Mouse (Mus musculus) forebrain, embryonic 12.5 days (tissue): Measurements from ENCODE around the gene Rac2. TPM values are rescaled to one million over a fixed set of nuclear protein-coding genes. Genes with fewer than 3 reads are reported as not detected.
A peak's percentile ranks its signal among the peaks of the same experiment; 100 is the strongest.

Experiments
- ATAC-seq: fragments of 200-750 bp; cut with Nextera tagmentation; 2 replicates; pipeline ENCODE4 v1.8.0; 2017; ENCODE audit warnings: moderate TSS enrichment; ENCODE audit not compliant: low FRiP score
- H3K27ac ChIP-seq: fragments of 300-500 bp; sonication (generic); 2 replicates; pipeline ENCODE4 v1.5.1; 2016; ENCODE audit warnings: mild to moderate bottlenecking
- H3K27me3 ChIP-seq: fragments of 300-500 bp; sonication (generic); 2 replicates; pipeline ENCODE4 v1.6.1; 2016; ENCODE audit warnings: mild to moderate bottlenecking
- H3K36me3 ChIP-seq: fragments of 300-500 bp; sonication (generic); replicated peaks from 2 replicates; pipeline ENCODE4 v1.6.1; 2016; ENCODE audit warnings: mild to moderate bottlenecking
- H3K4me1 ChIP-seq: fragments of 300-500 bp; sonication (generic); 2 replicates; pipeline ENCODE4 v1.6.1; 2016
- H3K4me2 ChIP-seq: fragments of 300-500 bp; sonication (generic); 2 replicates; pipeline ENCODE4 v1.6.1; 2016; ENCODE audit warnings: mild to moderate bottlenecking, moderate library complexity
- H3K4me3 ChIP-seq: fragments of 300-500 bp; sonication (generic); replicated peaks from 2 replicates; pipeline ENCODE4 v1.5.1; 2016; ENCODE audit warnings: mild to moderate bottlenecking
- H3K9ac ChIP-seq: fragments of 300-500 bp; sonication (generic); 2 replicates; pipeline ENCODE4 v1.6.1; 2016; ENCODE audit warnings: mild to moderate bottlenecking
- H3K9me3 ChIP-seq: fragments of 300-500 bp; sonication (generic); 2 replicates; pipeline ENCODE4 v1.6.1; 2016
- WGBS: fragments of 180-500 bp; shearing (Covaris S2); methylation state at CpG from one replicate; pipeline ENCODE4 v1.1.7; 2016; 5-methylcytosine and 5-hydroxymethylcytosine counted together
- polyA plus RNA-seq: library from polyadenylated mRNA; unstranded; fragments of >200 nt; fragmentation: Nextera tagmentation; extraction: Ambion mirVana; gene quantifications from 2 replicates; pipeline ENCODE4 v1.2.1, GENCODE M21; 2016

Rac2 gene
- polyA plus RNA-seq, 1 experiment from 2014 or later, result 4.6 TPM

DNA sequence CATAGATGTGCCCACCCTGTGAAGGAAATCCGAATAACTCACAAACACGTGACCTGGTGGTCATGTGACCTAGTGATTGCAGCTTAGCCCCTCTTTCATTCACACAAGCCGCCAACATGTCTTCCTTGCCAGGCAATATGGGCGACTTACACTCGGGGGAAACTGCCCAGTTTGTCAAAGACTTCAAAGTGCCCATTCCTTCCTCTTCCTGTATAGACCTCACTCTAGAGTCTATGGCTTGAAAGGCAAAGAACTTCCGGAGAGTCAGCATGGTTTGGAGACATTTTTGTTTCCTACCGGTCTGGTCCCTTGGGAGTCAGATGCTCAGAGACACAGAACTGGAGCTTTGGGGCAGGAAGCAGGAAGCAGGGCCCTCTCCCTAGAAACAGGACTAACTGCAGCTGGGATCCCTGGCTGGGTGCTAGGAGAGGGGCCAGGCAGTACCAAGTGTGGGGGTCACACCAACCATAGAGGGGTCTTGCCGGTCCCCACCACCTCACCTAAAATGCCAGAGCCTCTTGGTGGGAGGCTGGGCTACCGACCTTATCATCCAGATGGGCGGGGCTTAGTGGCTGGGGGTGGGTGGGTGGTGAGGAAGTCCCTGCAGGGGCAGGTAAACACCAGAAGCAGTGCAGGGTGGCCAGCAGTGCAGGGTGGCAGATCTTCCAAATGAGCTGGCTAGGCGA, 43.7 kb downstream of the Rac2 start:
- peak overlapping the region; percentile 53 for H3K4me2 ChIP-seq
- no peak for ATAC-seq
- 0 out of 2 replicates have a peak overlapping the region, but pooled peaks have one; percentile 38 for H3K27ac ChIP-seq
- H3K4me1 ChIP-seq, result peaks cover 27% of the 10 kb centered on the region
- peaks cover 17% of the 10 kb centered on the region for H3K27me3 ChIP-seq
- 51% methylated on average over 11 of the region's 11 CpGs for WGBS
- peak overlapping the region; percentile 29 for H3K4me3 ChIP-seq
- H3K9me3 ChIP-seq, result no peaks in the 10 kb centered on the region
- H3K9ac ChIP-seq, result peak overlapping the region; percentile 61; the same call in 1 of the 2 replicates
- no peaks in the 10 kb centered on the region for H3K36me3 ChIP-seq

DNA sequence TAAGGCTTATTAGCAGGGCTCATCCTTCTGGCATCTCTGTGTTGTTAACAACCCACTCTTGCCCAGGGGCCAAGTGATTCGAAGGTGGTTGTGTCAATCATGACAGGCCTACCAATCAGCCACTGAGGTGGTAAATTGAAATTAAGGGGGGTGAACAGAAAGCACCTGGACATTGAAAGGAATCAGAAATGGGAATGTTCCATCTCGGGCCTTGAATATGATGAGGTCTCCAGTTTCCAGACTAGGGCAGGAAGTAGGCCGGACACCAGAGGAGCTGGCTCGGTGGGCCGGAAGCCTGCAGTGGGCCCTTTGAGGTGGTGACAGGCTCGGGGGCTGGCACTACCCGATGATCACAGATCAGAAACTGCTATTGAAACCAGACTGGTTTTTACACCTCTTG, 44.6 kb downstream of the Rac2 start:
- H3K4me1 ChIP-seq, result peaks cover 27% of the 10 kb centered on the region
- no peak overlapping the region for H3K9ac ChIP-seq
- 85% methylated on average over 7 of the region's 7 CpGs for WGBS
- H3K4me2 ChIP-seq, result no peak overlapping the region
- H3K36me3 ChIP-seq, result no peaks in the 10 kb centered on the region
- no peaks in the 10 kb centered on the region for H3K9me3 ChIP-seq
- no peak for ATAC-seq
- H3K27ac ChIP-seq, result no peak overlapping the region
- peaks cover 17% of the 10 kb centered on the region for H3K27me3 ChIP-seq
- no peak overlapping the region for H3K4me3 ChIP-seq

DNA sequence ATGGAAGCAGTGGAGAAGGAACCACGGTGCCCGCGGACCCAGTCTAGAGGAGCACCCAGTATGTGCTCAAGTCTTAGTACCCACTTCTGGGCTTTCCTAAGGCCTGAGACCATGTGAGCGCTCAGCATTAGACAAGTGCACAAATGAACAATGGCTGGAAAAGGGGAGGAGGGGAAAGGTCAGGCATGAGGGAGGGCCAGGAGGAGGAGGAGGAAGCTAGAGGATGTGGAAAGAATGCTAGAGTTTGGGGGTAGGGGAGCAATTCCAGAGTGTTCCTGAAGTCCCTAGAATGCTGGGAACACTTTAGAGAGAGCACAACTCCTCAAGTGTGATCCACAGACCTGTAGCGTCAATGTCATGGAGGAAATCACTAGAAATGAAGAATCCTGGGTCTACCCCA, 48.4 kb downstream of the Rac2 start:
- no peak for ATAC-seq
- Histone ChIP-seq H3K9ac (no peak overlapping the region), H3K36me3 (no peaks in the 10 kb centered on the region), H3K4me1 (peaks cover 6% of the 10 kb centered on the region), H3K27ac (no peak overlapping the region), H3K4me3 (no peak overlapping the region), H3K27me3 (no peaks in the 10 kb centered on the region), H3K9me3 (no peaks in the 10 kb centered on the region), H3K4me2 (no peak overlapping the region)
- 80% methylated on average over 5 of the region's 5 CpGs for WGBS

DNA sequence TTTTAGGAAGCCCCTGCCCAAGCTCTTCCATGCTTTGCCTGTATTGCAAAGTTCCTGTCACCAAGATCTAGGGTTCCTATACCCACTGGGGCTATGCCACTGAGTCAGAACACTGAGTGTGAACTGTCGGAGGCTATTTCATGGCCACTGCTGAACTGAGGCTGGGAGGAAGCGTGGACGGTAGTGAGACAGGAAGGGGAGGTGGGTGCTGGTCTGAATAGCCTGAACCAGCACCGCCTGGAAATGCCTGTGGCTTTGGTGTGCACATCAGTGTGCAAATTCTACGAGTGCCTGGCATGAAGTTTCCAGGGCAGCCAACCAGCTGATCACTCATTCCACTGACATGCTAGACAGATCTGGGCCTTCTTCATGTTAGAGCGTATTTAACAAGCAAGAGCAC, 50.7 kb downstream of the Rac2 start:
- no peaks in the 10 kb centered on the region for H3K36me3 ChIP-seq
- 84% methylated on average over 6 of the region's 6 CpGs for WGBS
- no peak overlapping the region for H3K4me2 ChIP-seq
- no peaks in the 10 kb centered on the region for H3K9me3 ChIP-seq
- no peaks in the 10 kb centered on the region for H3K27me3 ChIP-seq
- no peaks in the 10 kb centered on the region for H3K4me1 ChIP-seq
- ATAC-seq, result no peak
- no peak overlapping the region for H3K4me3 ChIP-seq
- H3K27ac ChIP-seq, result no peak overlapping the region
- no peak overlapping the region for H3K9ac ChIP-seq

DNA sequence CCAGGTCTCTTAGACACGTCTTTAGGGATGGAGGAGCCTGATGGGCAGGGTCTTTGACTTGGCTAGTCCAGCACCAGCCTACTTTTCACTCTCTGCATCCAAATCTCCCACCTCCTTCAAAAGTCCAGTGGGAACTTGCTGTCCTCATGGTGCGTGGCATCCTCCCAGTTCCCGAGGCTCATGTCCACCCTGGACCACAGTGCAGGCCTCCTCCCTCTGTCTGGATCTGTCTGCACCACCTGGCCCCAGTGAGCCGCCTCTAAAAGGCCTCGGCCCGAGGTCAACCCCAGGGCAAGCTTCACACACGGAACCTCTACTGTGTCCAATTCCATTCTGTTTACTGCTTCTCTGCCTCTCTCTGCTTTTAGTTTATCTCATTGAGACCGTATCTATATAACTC, 51.3 kb downstream of the Rac2 start:
- Histone ChIP-seq H3K4me1 (no peaks in the 10 kb centered on the region), H3K4me3 (no peak overlapping the region), H3K27me3 (no peaks in the 10 kb centered on the region), H3K27ac (no peak overlapping the region), H3K4me2 (no peak overlapping the region), H3K9ac (no peak overlapping the region), H3K9me3 (no peaks in the 10 kb centered on the region), H3K36me3 (no peaks in the 10 kb centered on the region)
- WGBS, result 75% methylated on average over 8 of the region's 8 CpGs
- no peak for ATAC-seq

DNA sequence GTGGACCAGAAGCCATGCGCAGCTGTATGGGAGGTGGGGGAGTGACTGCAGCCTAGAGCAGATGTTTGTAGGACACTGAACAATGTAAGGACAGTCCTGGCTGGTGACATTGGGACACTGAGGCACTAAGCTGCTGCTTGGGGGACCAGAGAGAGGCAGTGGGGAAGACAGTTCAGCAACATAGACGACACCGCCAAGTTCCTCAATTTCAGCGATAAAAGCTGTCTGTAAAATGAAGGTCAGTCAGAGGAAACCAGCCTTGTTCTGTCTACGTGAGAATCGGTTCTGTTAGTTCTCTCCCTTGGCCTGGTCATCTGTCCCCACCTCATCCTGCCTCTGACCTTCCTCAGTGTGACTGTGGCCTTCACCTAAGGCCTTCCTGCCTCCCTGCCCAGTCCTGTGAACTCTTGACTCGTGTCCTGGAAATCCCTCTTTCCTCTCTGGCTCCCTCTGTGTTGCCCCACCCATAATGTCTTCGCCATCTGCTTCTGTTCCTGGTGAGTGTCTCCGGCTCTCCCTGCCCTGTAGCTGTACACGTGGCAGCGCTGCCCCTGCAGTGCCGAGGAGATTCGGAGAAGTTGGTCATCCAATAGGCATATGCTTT, 52.4 kb downstream of the Rac2 start:
- WGBS, result 76% methylated on average over 13 of the region's 13 CpGs
- no peak for ATAC-seq
- Histone ChIP-seq H3K9ac (no peak overlapping the region), H3K9me3 (no peaks in the 10 kb centered on the region), H3K36me3 (no peaks in the 10 kb centered on the region), H3K27ac (no peak overlapping the region), H3K4me3 (no peak overlapping the region), H3K4me2 (no peak overlapping the region), H3K27me3 (no peaks in the 10 kb centered on the region), H3K4me1 (no peaks in the 10 kb centered on the region)

DNA sequence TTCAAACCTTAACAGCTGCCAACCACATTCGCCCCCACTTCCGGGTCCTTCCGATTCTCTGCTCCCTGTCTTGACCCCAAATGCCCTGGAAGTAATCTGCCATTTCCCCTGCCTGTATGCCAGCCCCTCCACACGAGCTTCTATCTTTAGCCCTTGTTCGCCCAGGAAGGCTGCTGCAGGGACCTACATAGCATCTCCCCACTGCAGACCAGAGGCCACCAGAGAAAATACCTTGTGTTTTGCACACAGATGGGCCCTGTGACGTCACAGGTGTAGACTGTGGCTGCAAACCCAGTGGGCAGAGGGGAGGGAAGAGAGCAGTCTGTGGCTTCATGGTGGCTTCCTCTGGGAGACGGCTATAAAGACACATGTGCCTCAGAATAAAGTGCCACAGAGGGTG, 54.4 kb downstream of the Rac2 start:
- no peak overlapping the region for H3K27ac ChIP-seq
- no peaks in the 10 kb centered on the region for H3K9me3 ChIP-seq
- WGBS, result 69% methylated on average over 7 of the region's 7 CpGs
- no peak overlapping the region for H3K4me2 ChIP-seq
- H3K36me3 ChIP-seq, result no peaks in the 10 kb centered on the region
- no peaks in the 10 kb centered on the region for H3K27me3 ChIP-seq
- H3K4me3 ChIP-seq, result no peak overlapping the region
- H3K4me1 ChIP-seq, result no peaks in the 10 kb centered on the region
- ATAC-seq, result no peak
- H3K9ac ChIP-seq, result no peak overlapping the region

DNA sequence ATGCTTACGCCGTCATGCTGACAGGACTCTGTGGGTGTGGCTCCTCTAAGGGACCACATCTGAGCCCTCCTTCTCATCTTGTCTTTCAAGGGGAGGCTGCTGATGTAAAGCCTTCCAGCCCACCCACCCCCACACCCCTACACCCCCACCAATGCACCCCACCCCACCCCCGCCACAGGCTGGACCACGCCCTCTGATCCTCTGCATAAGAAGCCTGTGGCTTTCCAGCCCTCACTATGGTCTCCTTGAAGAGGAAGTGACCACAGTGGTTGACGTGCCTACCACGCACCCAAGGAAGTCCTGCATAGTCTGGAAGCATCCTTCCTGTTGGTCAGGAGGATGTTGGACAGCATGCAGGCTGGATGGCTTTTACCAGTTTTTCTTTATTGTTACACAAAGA, 56.8 kb downstream of the Rac2 start:
- Histone ChIP-seq H3K27me3 (no peaks in the 10 kb centered on the region), H3K27ac (no peak overlapping the region), H3K9ac (no peak overlapping the region), H3K9me3 (no peaks in the 10 kb centered on the region), H3K4me3 (no peak overlapping the region), H3K36me3 (no peaks in the 10 kb centered on the region), H3K4me2 (no peak overlapping the region), H3K4me1 (no peaks in the 10 kb centered on the region)
- ATAC-seq, result no peak
- WGBS, result 77% methylated on average over 6 of the region's 6 CpGs

DNA sequence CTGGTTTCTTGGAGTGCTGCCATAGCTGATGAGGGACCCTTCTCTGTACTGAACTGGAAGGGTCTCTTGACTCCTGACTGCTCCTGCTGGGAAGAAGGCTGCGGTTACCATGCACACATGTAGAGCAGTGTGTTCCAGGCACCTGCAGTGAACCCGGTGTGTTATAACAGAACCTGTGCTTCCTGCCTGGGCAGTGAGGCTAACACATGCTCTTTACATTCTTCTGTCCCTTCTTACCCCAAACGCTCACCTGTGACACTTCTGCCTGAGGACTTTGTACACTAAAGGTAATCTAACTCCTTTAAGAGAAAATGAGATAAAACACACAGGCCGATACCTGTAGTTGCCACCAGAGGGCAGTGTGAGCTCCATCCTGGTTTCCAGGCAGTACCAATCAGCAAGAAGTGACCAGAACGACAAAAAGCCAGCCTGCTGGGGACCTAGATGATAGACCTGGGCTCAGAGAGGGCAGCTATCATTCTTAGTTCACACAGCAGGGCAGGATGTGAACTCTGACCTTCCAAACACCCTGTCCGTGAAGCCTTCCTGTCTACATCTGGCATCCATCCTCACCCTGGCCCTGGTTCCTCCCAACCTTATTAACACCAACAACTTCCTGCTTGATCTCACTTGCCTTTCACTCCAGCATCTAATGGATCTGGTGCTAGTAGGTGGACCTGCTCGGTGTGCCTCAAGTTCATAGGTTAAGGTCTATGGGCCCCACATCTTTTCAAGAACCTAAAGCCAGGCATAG, 58.0 kb downstream of the Rac2 start:
- ATAC-seq, result peak; percentile 55; the same call in 1 of the 2 replicates
- H3K4me2 ChIP-seq, result no peak overlapping the region
- H3K4me3 ChIP-seq, result no peak overlapping the region
- H3K4me1 ChIP-seq, result peaks cover 7% of the 10 kb centered on the region
- no peaks in the 10 kb centered on the region for H3K27me3 ChIP-seq
- no peak overlapping the region for H3K27ac ChIP-seq
- no peak overlapping the region for H3K9ac ChIP-seq
- 32% methylated on average over 7 of the region's 7 CpGs for WGBS
- no peaks in the 10 kb centered on the region for H3K9me3 ChIP-seq
- no peaks in the 10 kb centered on the region for H3K36me3 ChIP-seq

DNA sequence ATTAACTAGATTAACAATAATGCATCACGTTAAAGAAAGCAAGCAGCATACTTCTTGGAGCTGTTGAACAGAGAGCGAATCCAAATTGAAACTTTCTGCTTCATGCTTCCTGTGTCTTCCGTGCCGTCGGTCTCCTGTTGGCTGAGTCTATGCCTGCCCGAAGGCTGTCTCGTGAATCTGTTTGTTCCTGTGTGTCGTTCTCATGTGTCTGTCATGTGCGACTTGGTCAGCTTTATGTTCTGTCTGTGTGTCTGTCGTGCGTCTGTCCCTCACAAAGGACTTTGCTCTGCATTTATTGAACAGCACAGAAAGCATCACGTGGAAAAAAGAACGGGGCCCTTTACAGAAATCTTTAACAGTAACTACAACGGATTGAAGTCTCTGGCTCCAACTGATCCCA, 59.6 kb downstream of the Rac2 start:
- peaks cover 7% of the 10 kb centered on the region for H3K4me1 ChIP-seq
- WGBS, result 88% methylated on average over 14 of the region's 14 CpGs
- no peak overlapping the region for H3K27ac ChIP-seq
- H3K9ac ChIP-seq, result no peak overlapping the region
- H3K4me3 ChIP-seq, result no peak overlapping the region
- H3K4me2 ChIP-seq, result no peak overlapping the region
- no peaks in the 10 kb centered on the region for H3K27me3 ChIP-seq
- no peaks in the 10 kb centered on the region for H3K36me3 ChIP-seq
- no peak for ATAC-seq
- H3K9me3 ChIP-seq, result no peaks in the 10 kb centered on the region

DNA sequence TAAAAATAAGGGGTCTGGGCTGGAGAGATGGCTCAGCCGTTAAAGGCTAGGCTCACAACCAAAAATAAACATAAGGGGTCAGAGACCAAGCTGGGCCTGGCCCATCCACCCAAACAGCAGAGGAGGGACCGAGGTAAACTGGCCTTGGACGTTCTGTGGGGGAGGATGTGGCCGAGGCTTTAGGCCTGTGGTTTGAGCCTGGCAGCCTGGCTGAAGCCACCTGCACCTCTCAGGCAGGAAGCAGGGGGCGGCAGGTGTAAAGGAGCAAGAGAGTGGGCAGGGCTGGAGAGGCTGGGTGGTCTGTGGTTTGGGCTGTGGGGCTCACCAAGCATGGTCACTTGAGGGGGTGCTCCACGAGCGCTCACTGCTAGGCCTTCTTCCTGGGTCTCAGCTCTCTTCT, 60.6 kb downstream of the Rac2 start:
- H3K36me3 ChIP-seq, result no peaks in the 10 kb centered on the region
- H3K27ac ChIP-seq, result no peak overlapping the region
- no peak overlapping the region for H3K9ac ChIP-seq
- peaks cover 7% of the 10 kb centered on the region for H3K4me1 ChIP-seq
- no peaks in the 10 kb centered on the region for H3K27me3 ChIP-seq
- no peak for ATAC-seq
- no peak overlapping the region for H3K4me3 ChIP-seq
- WGBS, result 88% methylated on average over 7 of the region's 7 CpGs
- H3K4me2 ChIP-seq, result no peak overlapping the region
- no peaks in the 10 kb centered on the region for H3K9me3 ChIP-seq

DNA sequence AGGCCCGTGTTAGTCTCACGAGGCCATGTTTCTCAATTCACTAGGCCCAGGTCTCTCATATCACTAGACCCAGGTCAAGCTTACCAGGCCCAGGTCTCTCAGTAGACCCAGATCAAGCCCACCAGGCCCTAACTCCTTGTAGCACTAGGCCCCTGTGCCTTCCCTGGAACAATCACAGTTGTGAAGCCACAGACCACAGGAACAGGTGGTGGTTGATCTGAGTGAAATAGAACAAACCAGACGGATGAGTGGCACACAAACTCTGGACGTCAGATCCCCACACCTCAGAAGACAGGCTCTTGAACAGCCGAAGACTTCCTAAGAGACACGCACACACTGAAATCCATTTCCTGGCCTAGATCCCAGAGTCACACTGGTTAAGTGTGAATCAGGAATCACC, 61.8 kb downstream of the Rac2 start:
- peaks cover 7% of the 10 kb centered on the region for H3K4me1 ChIP-seq
- no peak for ATAC-seq
- H3K36me3 ChIP-seq, result no peaks in the 10 kb centered on the region
- H3K27me3 ChIP-seq, result no peaks in the 10 kb centered on the region
- H3K4me3 ChIP-seq, result no peak overlapping the region
- WGBS, result 91% methylated on average over 6 of the region's 6 CpGs
- H3K9me3 ChIP-seq, result no peaks in the 10 kb centered on the region
- no peak overlapping the region for H3K27ac ChIP-seq
- no peak overlapping the region for H3K9ac ChIP-seq
- H3K4me2 ChIP-seq, result no peak overlapping the region
